Mouse (Mus musculus) small intestine, adult 2 months (tissue): ENCODE measurements around the gene Dnajb5.

Experiments
- CTCF ChIP-seq: fragments of 200-500 bp; IDR thresholded peaks from 2 replicates; pipeline ENCODE4 v1.5.1; 2012; ENCODE audit warnings: low read depth, mild to moderate bottlenecking, control low read depth, inconsistent platforms, low read length, moderate library complexity, mixed read lengths; ENCODE audit not compliant: insufficient replicate concordance, insufficient read length; ENCODE audit errors: extremely low read depth
- POLR2A ChIP-seq: fragments of 200-500 bp; IDR thresholded peaks from 2 replicates; pipeline ENCODE4 v1.6.1; 2012; ENCODE audit warnings: low read depth, mild to moderate bottlenecking, control low read depth, inconsistent platforms, low read length, moderate library complexity

DNA sequence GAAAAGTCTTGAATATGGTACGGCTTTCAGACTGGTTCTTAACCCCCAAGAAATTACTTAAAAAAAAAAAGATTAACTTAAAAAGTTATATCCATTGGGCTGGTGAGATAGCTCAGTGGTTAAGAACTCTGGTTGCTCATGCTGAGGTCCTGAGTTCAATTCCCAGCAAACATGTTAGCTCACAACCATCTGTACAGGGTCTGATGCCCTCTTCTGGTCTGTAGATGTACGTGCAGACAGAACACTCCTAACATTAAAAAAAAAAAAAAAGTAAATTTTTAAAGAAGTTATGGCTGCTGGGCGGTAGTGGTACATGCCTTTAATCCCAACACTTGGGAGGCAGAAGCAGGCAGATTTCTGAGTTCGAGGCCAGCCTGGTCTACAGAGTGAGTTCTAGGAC, 28.4 kb downstream of the Dnajb5 start:
- TF ChIP-seq CTCF (no peak), POLR2A (no peak)
